Mouse (Mus musculus): ENCODE data around the gene Ccl26. TPM values are rescaled to one million over a fixed set of nuclear protein-coding genes. Genes with fewer than 3 reads are reported as not detected.

The Ccl26 gene
- polyA plus RNA-seq, 1 experiment from 2014 or later: not detected

- Histone ChIP-seq H3K4me2 (ENCODE audit: low read length) (no peak overlapping the region), H3K27me3 (replicated peaks; ENCODE audit: control insufficient read depth, insufficient read depth, low read length) (no peaks in the 10 kb centered on the region), H3K27ac (ENCODE audit: low read depth, low read length) (no peak overlapping the region; the same call in 1 of the 2 replicates), H3K4me1 (ENCODE audit: control insufficient read depth, insufficient read depth, low read depth, low read length) (no peaks in the 10 kb centered on the region), H3K36me3 (ENCODE audit: control insufficient read depth, insufficient read depth, low read length) (no peaks in the 10 kb centered on the region), H3K9ac (ENCODE audit: low read depth, low read length) (no peak overlapping the region), H3K4me3 (ENCODE audit: low read length) (no peak overlapping the region), H3K9me3 (ENCODE audit: control insufficient read depth, low read length) (no peaks in the 10 kb centered on the region)
- ATAC-seq: peak; percentile 52; the same call in 1 of the 2 replicates
- WGBS: 66% methylated on average over 10 of the region's 10 CpGs
These were observed 16.0 kb upstream of the Ccl26 start for GRCm38 (mm10) chr5:135579331-135579751.

DNA sequence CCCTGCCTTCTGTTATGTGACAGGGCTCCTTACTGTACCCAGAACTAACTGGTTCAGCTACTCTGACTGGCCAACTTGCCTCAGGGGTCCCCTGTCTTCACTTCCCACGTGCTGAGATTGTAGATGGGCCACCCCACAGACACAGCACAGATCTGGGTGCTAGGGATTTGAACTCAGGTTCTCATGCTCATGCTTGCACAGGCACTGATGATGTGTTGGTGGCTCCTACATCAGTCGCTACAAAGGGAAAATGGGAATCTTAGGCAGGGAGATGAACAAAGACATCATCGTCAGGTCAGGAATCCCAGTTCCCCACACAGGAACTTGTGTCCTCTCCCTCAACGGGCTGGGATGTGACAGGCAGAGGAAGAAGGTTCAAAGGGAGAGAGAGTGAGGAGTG lies 12.7 kb upstream of the Ccl26 start:
- H3K27ac ChIP-seq (ENCODE audit: low read depth, low read length): no peak overlapping the region
- H3K4me3 ChIP-seq (ENCODE audit: low read length): no peak overlapping the region
- H3K4me1 ChIP-seq (ENCODE audit: control insufficient read depth, insufficient read depth, low read depth, low read length): no peaks in the 10 kb centered on the region
- ATAC-seq: no peak
- H3K4me2 ChIP-seq (ENCODE audit: low read length): no peak overlapping the region
- no peaks in the 10 kb centered on the region for H3K27me3 ChIP-seq (replicated peaks; ENCODE audit: control insufficient read depth, insufficient read depth, low read length)
- H3K9me3 ChIP-seq (ENCODE audit: control insufficient read depth, low read length): no peaks in the 10 kb centered on the region
- WGBS: 70% methylated on average over 4 of the region's 4 CpGs
- no peaks in the 10 kb centered on the region for H3K36me3 ChIP-seq (ENCODE audit: control insufficient read depth, insufficient read depth, low read length)
- no peak overlapping the region for H3K9ac ChIP-seq (ENCODE audit: low read depth, low read length)

GRCm38 (mm10) chr5:135573006-135573405 lies 9.6 kb upstream of the Ccl26 start, which contains the start of gene Ccl24:
Gene Ccl24, minus strand, starts transcription at chr5:135573049.
- H3K4me3 ChIP-seq (ENCODE audit: low read length): no peak within 1 kb of the TSS
- no peaks in the 10 kb centered on the region for H3K27me3 ChIP-seq (replicated peaks; ENCODE audit: control insufficient read depth, insufficient read depth, low read length)
- no peaks in the 10 kb centered on the region for H3K36me3 ChIP-seq (ENCODE audit: control insufficient read depth, insufficient read depth, low read length)
- no peaks in the 10 kb centered on the region for H3K4me1 ChIP-seq (ENCODE audit: control insufficient read depth, insufficient read depth, low read depth, low read length)
- H3K9ac ChIP-seq (ENCODE audit: low read depth, low read length): no peak within 1 kb of the TSS
- no peak within 1 kb of the TSS for H3K27ac ChIP-seq (ENCODE audit: low read depth, low read length)
- no peaks in the 10 kb centered on the region for H3K9me3 ChIP-seq (ENCODE audit: control insufficient read depth, low read length)
- no peak for ATAC-seq
- H3K4me2 ChIP-seq (ENCODE audit: low read length): no peak within 1 kb of the TSS
- WGBS: 91% methylated on average over 6 of the region's 6 CpGs

DNA sequence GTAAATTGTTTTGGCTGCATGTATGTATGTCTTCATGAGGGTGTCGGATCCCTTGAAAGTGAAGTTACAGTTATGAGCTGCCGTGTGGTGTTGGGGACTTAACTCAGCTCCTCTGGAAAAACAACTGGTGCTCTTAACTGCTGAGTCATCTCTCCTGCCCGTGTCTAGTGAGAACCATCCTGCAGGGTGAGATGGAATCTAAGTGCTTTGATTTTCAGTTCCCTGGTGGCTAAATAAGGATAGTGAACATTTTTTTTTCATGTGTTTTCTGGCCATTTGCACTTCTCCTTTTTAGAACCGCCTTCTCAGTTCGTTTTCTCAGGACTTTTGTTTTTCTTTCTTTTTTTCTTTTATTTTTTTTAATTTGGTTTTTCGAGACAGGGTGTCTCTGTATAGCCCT lies 5.3 kb upstream of the Ccl26 start:
- Histone ChIP-seq H3K27ac (ENCODE audit: low read depth, low read length) (no peak overlapping the region), H3K4me3 (ENCODE audit: low read length) (no peak overlapping the region), H3K4me1 (ENCODE audit: control insufficient read depth, insufficient read depth, low read depth, low read length) (no peaks in the 10 kb centered on the region), H3K36me3 (ENCODE audit: control insufficient read depth, insufficient read depth, low read length) (no peaks in the 10 kb centered on the region), H3K9ac (ENCODE audit: low read depth, low read length) (no peak overlapping the region), H3K9me3 (ENCODE audit: control insufficient read depth, low read length) (no peaks in the 10 kb centered on the region), H3K4me2 (ENCODE audit: low read length) (no peak overlapping the region), H3K27me3 (replicated peaks; ENCODE audit: control insufficient read depth, insufficient read depth, low read length) (no peaks in the 10 kb centered on the region)
- WGBS: 62% methylated on average over 6 of the region's 6 CpGs
- no peak for ATAC-seq

- Histone ChIP-seq H3K9ac (ENCODE audit: low read depth, low read length) (no peak overlapping the region), H3K4me2 (ENCODE audit: low read length) (no peak overlapping the region), H3K4me1 (ENCODE audit: control insufficient read depth, insufficient read depth, low read depth, low read length) (no peaks in the 10 kb centered on the region), H3K27me3 (replicated peaks; ENCODE audit: control insufficient read depth, insufficient read depth, low read length) (no peaks in the 10 kb centered on the region), H3K4me3 (ENCODE audit: low read length) (no peak overlapping the region), H3K9me3 (ENCODE audit: control insufficient read depth, low read length) (no peaks in the 10 kb centered on the region), H3K27ac (ENCODE audit: low read depth, low read length) (no peak overlapping the region), H3K36me3 (ENCODE audit: control insufficient read depth, insufficient read depth, low read length) (no peaks in the 10 kb centered on the region)
- no peak for ATAC-seq
- WGBS: 92% methylated on average over 6 of the region's 6 CpGs
These were observed 4.3 kb upstream of the Ccl26 start for GRCm38 (mm10) chr5:135567556-135568265.

GRCm38 (mm10) chr5:135557671-135558070 lies 5.7 kb downstream of the Ccl26 start:
- no peaks in the 10 kb centered on the region for H3K36me3 ChIP-seq (ENCODE audit: control insufficient read depth, insufficient read depth, low read length)
- no peak overlapping the region; the same call in 1 of the 2 replicates for H3K27ac ChIP-seq (ENCODE audit: low read depth, low read length)
- H3K4me3 ChIP-seq (ENCODE audit: low read length): no peak overlapping the region
- no peak for ATAC-seq
- 55% methylated on average over 3 of the region's 3 CpGs for WGBS
- peaks cover 4% of the 10 kb centered on the region; the same call in 1 of the 2 replicates for H3K4me1 ChIP-seq (ENCODE audit: control insufficient read depth, insufficient read depth, low read depth, low read length)
- H3K9me3 ChIP-seq (ENCODE audit: control insufficient read depth, low read length): no peaks in the 10 kb centered on the region
- H3K4me2 ChIP-seq (ENCODE audit: low read length): no peak overlapping the region
- H3K9ac ChIP-seq (ENCODE audit: low read depth, low read length): no peak overlapping the region
- no peaks in the 10 kb centered on the region for H3K27me3 ChIP-seq (replicated peaks; ENCODE audit: control insufficient read depth, insufficient read depth, low read length)

- Histone ChIP-seq H3K4me2 (ENCODE audit: low read length) (no peak overlapping the region), H3K36me3 (ENCODE audit: control insufficient read depth, insufficient read depth, low read length) (no peaks in the 10 kb centered on the region), H3K27ac (ENCODE audit: low read depth, low read length) (0 out of 2 replicates have a peak overlapping the region, but pooled peaks have one; percentile 23), H3K9ac (ENCODE audit: low read depth, low read length) (no peak overlapping the region), H3K27me3 (replicated peaks; ENCODE audit: control insufficient read depth, insufficient read depth, low read length) (no peaks in the 10 kb centered on the region), H3K9me3 (ENCODE audit: control insufficient read depth, low read length) (no peaks in the 10 kb centered on the region), H3K4me3 (ENCODE audit: low read length) (no peak overlapping the region), H3K4me1 (ENCODE audit: control insufficient read depth, insufficient read depth, low read depth, low read length) (peaks cover 4% of the 10 kb centered on the region; the same call in 1 of the 2 replicates)
- peak; percentile 71 for ATAC-seq
- 16% methylated on average over 4 of the region's 4 CpGs for WGBS
These were observed 6.3 kb downstream of the Ccl26 start for GRCm38 (mm10) chr5:135557051-135557450.

- H3K36me3 ChIP-seq (ENCODE audit: control insufficient read depth, insufficient read depth, low read length): no peaks in the 10 kb centered on the region
- H3K27ac ChIP-seq (ENCODE audit: low read depth, low read length): no peak overlapping the region
- no peak for ATAC-seq
- H3K4me2 ChIP-seq (ENCODE audit: low read length): no peak overlapping the region
- H3K4me1 ChIP-seq (ENCODE audit: control insufficient read depth, insufficient read depth, low read depth, low read length): peaks cover 4% of the 10 kb centered on the region; the same call in 1 of the 2 replicates
- 76% methylated on average over 4 of the region's 4 CpGs for WGBS
- no peak overlapping the region for H3K9ac ChIP-seq (ENCODE audit: low read depth, low read length)
- no peaks in the 10 kb centered on the region for H3K9me3 ChIP-seq (ENCODE audit: control insufficient read depth, low read length)
- no peak overlapping the region for H3K4me3 ChIP-seq (ENCODE audit: low read length)
- no peaks in the 10 kb centered on the region for H3K27me3 ChIP-seq (replicated peaks; ENCODE audit: control insufficient read depth, insufficient read depth, low read length)
These were observed 7.1 kb downstream of the Ccl26 start for GRCm38 (mm10) chr5:135556259-135556658.

DNA sequence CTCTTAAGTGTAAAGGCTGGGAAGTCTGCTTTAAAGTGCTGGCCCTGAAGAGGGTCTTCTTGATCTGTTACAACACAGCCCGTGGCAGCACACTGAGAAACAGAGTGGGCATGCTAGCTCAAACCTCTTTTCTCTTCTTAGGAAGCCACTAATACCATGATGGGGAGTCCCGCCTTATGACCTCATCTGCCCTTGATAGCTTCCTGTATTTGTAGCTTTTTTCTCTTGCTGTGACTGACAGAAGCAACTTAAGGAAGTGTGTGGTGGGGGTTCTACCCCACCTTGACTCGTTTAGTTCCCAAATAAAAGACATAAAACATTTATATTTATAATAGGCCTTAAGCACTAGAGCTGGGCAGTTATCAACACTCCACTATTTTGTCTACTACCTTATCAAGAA lies 11.8 kb downstream of the Ccl26 start:
- WGBS: 85% methylated on average over 3 of the region's 3 CpGs

More for the DNA sequence above, 11.8 kb downstream of the Ccl26 start:
- Histone ChIP-seq H3K4me2 (ENCODE audit: low read length) (no peak overlapping the region), H3K9ac (ENCODE audit: low read depth, low read length) (no peak overlapping the region), H3K27me3 (replicated peaks; ENCODE audit: control insufficient read depth, insufficient read depth, low read length) (no peaks in the 10 kb centered on the region), H3K36me3 (ENCODE audit: control insufficient read depth, insufficient read depth, low read length) (no peaks in the 10 kb centered on the region), H3K9me3 (ENCODE audit: control insufficient read depth, low read length) (no peaks in the 10 kb centered on the region), H3K4me1 (ENCODE audit: control insufficient read depth, insufficient read depth, low read depth, low read length) (no peaks in the 10 kb centered on the region), H3K27ac (ENCODE audit: low read depth, low read length) (no peak overlapping the region), H3K4me3 (ENCODE audit: low read length) (no peak overlapping the region)
- no peak for ATAC-seq

Measured in hindbrain, embryonic 16.5 days (tissue).